Mouse (Mus musculus) heart, embryonic 14.5 days (tissue): ENCODE measurements around the gene Acot4. TPM values are rescaled to one million over a fixed set of nuclear protein-coding genes. Genes with fewer than 3 reads are reported as not detected.
"Not testable (repeated sequence)": the region's sequence is repeated elsewhere in the genome, so short reads cannot be mapped to it uniquely, and the experiment has no call there.

Source experiments
- ATAC-seq: fragments of 200-750 bp; cut with Nextera tagmentation; 2 replicates; pipeline ENCODE4 v1.8.0; 2017; ENCODE audit warnings: low read depth, moderate TSS enrichment; ENCODE audit not compliant: insufficient number of reproducible peaks, insufficient read depth, low FRiP score
- H3K27ac ChIP-seq, 2 experiments: fragments of 200-500 bp in 1 of 2; fragments of 300-500 bp in 1 of 2; sonication (generic) in 1 of 2; replicated peaks in 1 of 2; 2 replicates each; pipeline ENCODE4 v1.5.1; 2012 to 2014; ENCODE audit warnings: low read depth in 2 of 2, low read length in 2 of 2, control low read depth in 1 of 2, mild to moderate bottlenecking in 1 of 2, mixed read lengths in 1 of 2; ENCODE audit not compliant: control insufficient read depth in 1 of 2, insufficient read depth in 1 of 2
- H3K27me3 ChIP-seq: fragments of 300-500 bp; sonication (generic); 2 replicates; pipeline ENCODE4 v1.6.1; 2014; ENCODE audit warnings: mild to moderate bottlenecking, low read length, control low read depth; ENCODE audit not compliant: control insufficient read depth, insufficient read depth
- H3K36me3 ChIP-seq: fragments of 300-500 bp; sonication (generic); 2 replicates; pipeline ENCODE4 v1.6.1; 2014; ENCODE audit warnings: mild to moderate bottlenecking, control low read depth, low read length, mixed read lengths; ENCODE audit not compliant: control insufficient read depth, insufficient read depth
- H3K4me1 ChIP-seq, 2 experiments: fragments of 200-500 bp in 1 of 2; fragments of 300-500 bp in 1 of 2; sonication (generic) in 1 of 2; 2 replicates each; pipeline ENCODE4 v1.6.1; 2012 to 2014; ENCODE audit warnings: low read length in 2 of 2, control low read depth in 1 of 2, mixed read lengths in 1 of 2; ENCODE audit not compliant: control insufficient read depth in 2 of 2, insufficient read depth in 2 of 2
- H3K4me2 ChIP-seq: fragments of 300-500 bp; sonication (generic); 2 replicates; pipeline ENCODE4 v1.6.1; 2014; ENCODE audit warnings: mild to moderate bottlenecking, low read length
- H3K4me3 ChIP-seq, 2 experiments: fragments of 200-500 bp in 1 of 2; fragments of 300-500 bp in 1 of 2; sonication (generic) in 1 of 2; 2 replicates each; pipeline ENCODE4 v1.5.1; 2012 to 2014; ENCODE audit warnings: low read length in 2 of 2, mild to moderate bottlenecking in 2 of 2, control low read depth in 1 of 2, low read depth in 1 of 2, moderate library complexity in 1 of 2; ENCODE audit not compliant: control insufficient read depth in 1 of 2, insufficient read depth in 1 of 2
- H3K9ac ChIP-seq: fragments of 300-500 bp; sonication (generic); 2 replicates; pipeline ENCODE4 v1.6.1; 2014; ENCODE audit warnings: mild to moderate bottlenecking, low read length
- H3K9me3 ChIP-seq: fragments of 300-500 bp; sonication (generic); 2 replicates; pipeline ENCODE4 v1.6.1; 2016; ENCODE audit warnings: low read length, control low read depth; ENCODE audit not compliant: control insufficient read depth
- whole genome bisulfite sequencing: fragments of 180-500 bp; shearing (Covaris S2); extraction: QIAGEN DNeasy Blood & Tissue Kit; methylation state at CpG from one replicate; pipeline ENCODE4 v1.1.7; 2014; 5-methylcytosine and 5-hydroxymethylcytosine counted together
- polyA plus RNA-seq: library from polyadenylated mRNA; unstranded; fragments of >200 nt; fragmentation: Nextera tagmentation; extraction: Ambion mirVana; gene quantifications from 2 replicates; pipeline ENCODE4 v1.2.1, GENCODE M21; 2014

The Acot4 gene
- polyA plus RNA-seq, 1 experiment from 2014 or later, result 0.32 TPM

DNA sequence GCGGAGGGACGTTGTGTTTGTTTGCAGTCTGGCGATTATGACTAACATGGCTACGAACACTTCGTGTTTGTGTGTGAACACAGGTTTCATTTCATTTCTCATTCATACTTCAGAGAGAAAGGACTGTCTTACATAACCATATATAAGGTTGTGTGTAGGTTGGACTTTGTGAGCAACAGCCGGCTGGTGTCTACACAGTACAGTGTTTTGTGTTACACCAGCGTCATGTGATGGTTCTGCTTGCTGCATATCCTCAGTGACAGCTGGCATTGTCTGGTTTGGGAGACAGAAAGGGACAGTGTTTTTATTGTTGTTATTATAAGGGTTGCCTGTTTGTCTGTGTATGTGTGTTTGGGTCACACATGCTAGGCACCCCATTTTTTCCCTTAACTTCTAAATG lies 24.5 kb upstream of the Acot4 start:
- ATAC-seq, result no peak
- Histone ChIP-seq H3K4me2 (no peak overlapping the region), H3K4me1 (peaks cover 0 to 3% of the 10 kb centered on the region in 2 experiments; a peak in 2 of 4 replicates), H3K36me3 (peaks cover 14% of the 10 kb centered on the region; the same call in 1 of the 2 replicates), H3K4me3 (no peak overlapping the region), H3K9ac (no peak overlapping the region), H3K27ac (no peak overlapping the region), H3K9me3 (no peaks in the 10 kb centered on the region), H3K27me3 (no peaks in the 10 kb centered on the region)
- WGBS, result 88% methylated on average over 7 of the region's 7 CpGs

GRCm38 (mm10) chr12:84020528-84020927 lies 17.7 kb upstream of the Acot4 start:
- Histone ChIP-seq H3K4me2 (0 out of 2 replicates have a peak overlapping the region, but pooled peaks have one; percentile 27), H3K27ac (peak overlapping the region; percentile 14 to 19; a peak in 1 of 4 replicates)
- H3K27me3 ChIP-seq, H3K4me3 ChIP-seq, H3K4me1 ChIP-seq, H3K36me3 ChIP-seq, H3K9ac ChIP-seq, H3K9me3 ChIP-seq: not testable (repeated sequence)
- under 1% methylated on average over 7 of the region's 7 CpGs for WGBS
- peak; percentile 80 for ATAC-seq

- H3K27ac ChIP-seq, H3K4me2 ChIP-seq, H3K9me3 ChIP-seq, ATAC-seq, H3K27me3 ChIP-seq, H3K4me1 ChIP-seq, H3K9ac ChIP-seq, H3K36me3 ChIP-seq, H3K4me3 ChIP-seq: not testable (repeated sequence)
- 93% methylated on average over 4 of the region's 4 CpGs for WGBS
Measured at GRCm38 (mm10) chr12:84022266-84022665, 15.9 kb upstream of the Acot4 start.

- Histone ChIP-seq H3K4me2 (no peak overlapping the region), H3K9me3 (no peaks in the 10 kb centered on the region), H3K4me3 (no peak overlapping the region), H3K27ac (no peak overlapping the region), H3K4me1 (peaks cover 7 to 8% of the 10 kb centered on the region in 2 experiments; a peak in 3 of 4 replicates), H3K27me3 (no peaks in the 10 kb centered on the region), H3K36me3 (no peaks in the 10 kb centered on the region), H3K9ac (no peak overlapping the region)
- no peak for ATAC-seq
- 85% methylated on average over 9 of the region's 9 CpGs for WGBS
Measured at GRCm38 (mm10) chr12:84023052-84023745, 15.0 kb upstream of the Acot4 start.

GRCm38 (mm10) chr12:84025888-84026287 lies 12.3 kb upstream of the Acot4 start:
- 79% methylated on average over 7 of the region's 7 CpGs for WGBS

DNA sequence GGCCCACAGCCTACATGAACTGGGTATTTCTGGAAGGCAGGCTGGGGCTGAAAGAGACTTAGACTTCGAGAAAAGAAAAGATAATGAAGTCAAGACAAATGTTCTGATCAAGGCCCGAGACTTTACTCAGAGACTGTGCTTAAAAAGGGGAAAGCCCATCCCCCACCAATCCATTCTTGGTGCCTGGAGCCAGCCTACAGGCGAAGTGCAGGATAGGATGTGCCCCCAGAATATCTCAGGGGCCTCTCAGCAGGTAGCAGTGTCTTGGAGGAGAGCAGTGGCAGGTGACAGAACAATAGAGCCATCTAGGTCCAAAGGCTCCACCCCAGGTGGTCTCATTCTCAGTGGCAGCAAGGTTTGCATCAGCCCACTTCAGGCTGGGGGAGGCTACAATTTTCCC lies 9.9 kb upstream of the Acot4 start:
- not testable (repeated sequence) for H3K9me3 ChIP-seq, H3K27me3 ChIP-seq, H3K4me1 ChIP-seq, H3K27ac ChIP-seq, H3K4me3 ChIP-seq, ATAC-seq, H3K4me2 ChIP-seq, H3K36me3 ChIP-seq, H3K9ac ChIP-seq
- WGBS, result 67% methylated on average over 3 of the region's 3 CpGs

More at GRCm38 (mm10) chr12:84025888-84026287, 12.3 kb upstream of the Acot4 start:
- no peak overlapping the region for H3K4me3 ChIP-seq
- H3K9ac ChIP-seq, result no peak overlapping the region
- H3K27me3 ChIP-seq, result no peaks in the 10 kb centered on the region
- no peak overlapping the region for H3K4me2 ChIP-seq
- no peak for ATAC-seq
- no peak overlapping the region for H3K27ac ChIP-seq
- H3K4me1 ChIP-seq, result peaks cover 3 to 8% of the 10 kb centered on the region in 2 experiments; a peak in 2 of 4 replicates
- H3K9me3 ChIP-seq, result no peaks in the 10 kb centered on the region
- no peaks in the 10 kb centered on the region for H3K36me3 ChIP-seq

DNA sequence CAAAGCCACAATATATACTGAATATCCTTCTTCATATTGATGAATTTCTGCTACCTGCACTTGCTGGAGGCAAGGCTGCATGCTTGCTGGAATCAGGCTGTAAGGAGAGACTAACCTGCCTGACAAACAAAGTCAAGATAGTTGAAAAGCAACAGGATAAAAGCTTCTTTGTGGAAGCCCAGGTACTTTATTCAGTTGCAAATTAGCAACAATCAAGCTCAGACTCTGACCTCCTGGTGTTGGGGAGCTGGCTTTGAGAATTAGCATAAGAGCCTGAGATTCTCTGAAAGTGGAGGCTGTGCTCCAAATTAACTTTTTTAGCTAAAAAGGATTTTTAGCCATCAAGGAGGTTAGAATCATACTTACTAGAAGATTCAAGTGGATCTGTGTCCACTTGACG lies 9.1 kb upstream of the Acot4 start:
- ATAC-seq, H3K27ac ChIP-seq, H3K27me3 ChIP-seq, H3K9ac ChIP-seq, H3K36me3 ChIP-seq, H3K4me3 ChIP-seq, H3K9me3 ChIP-seq, H3K4me1 ChIP-seq, H3K4me2 ChIP-seq: not testable (repeated sequence)
- 94% methylated on average over 1 of the region's 1 CpGs for WGBS
